In genomic region chr11:94629199-94629883, GRCm38 (mm10) we compare ENCODE assay signal across 7 mouse cellular contexts. TPM values are rescaled to one million over a fixed set of nuclear protein-coding genes. Genes with fewer than 3 reads are reported as not detected.
A peak's percentile ranks its signal among the peaks of the same experiment; 100 is the strongest.
DNase-seq lines count a peak whose midpoint lies in the region; ATAC-seq lines count a peak whose summit lies in the region.

Lrrc59 (plus strand) TSS chr11:94629767.

- peak; percentile 97 for DNase-seq in adrenal gland, postnatal 14 days
- peak; percentile 94 for DNase-seq in embryonic facial prominence, embryonic 11.5 days (ENCODE audit: low spot score)
- DNase-seq in heart, adult 11 months = peak; percentile 99
- DNase-seq in kidney, adult 18-20 months = peak; percentile 95
- DNase-seq in limb, embryonic 11.5 days (ENCODE audit: low spot score) = peak; percentile 99
- peak; percentile 96 for DNase-seq in midbrain, embryonic 14.5 days
- peak; percentile 91 to 95 for DNase-seq in spleen, adult 18-20 months

- H3K4me1 ChIP-seq in embryonic facial prominence, embryonic 11.5 days (ENCODE audit: control insufficient read depth, insufficient read depth, low read length) = no peaks in the 10 kb centered on the region
- peaks cover 7% of the 10 kb centered on the region; the same call in 1 of the 2 replicates for H3K4me1 ChIP-seq in limb, embryonic 11.5 days (ENCODE audit: control insufficient read depth, insufficient read depth, low read length)
- H3K4me1 ChIP-seq in midbrain, embryonic 14.5 days (ENCODE audit: control insufficient read depth, insufficient read depth, low read length) = peaks cover 10% of the 10 kb centered on the region

- no peaks in the 10 kb centered on the region for H3K9me3 ChIP-seq in embryonic facial prominence, embryonic 11.5 days (replicated peaks; ENCODE audit: control insufficient read depth, low read length)
- H3K9me3 ChIP-seq in limb, embryonic 11.5 days (ENCODE audit: control insufficient read depth, low read length) = no peaks in the 10 kb centered on the region
- no peaks in the 10 kb centered on the region for H3K9me3 ChIP-seq in midbrain, embryonic 14.5 days (ENCODE audit: control insufficient read depth, low read length)

- H3K36me3 ChIP-seq in embryonic facial prominence, embryonic 11.5 days (replicated peaks; ENCODE audit: control insufficient read depth, insufficient read depth, low read depth, low read length) = peaks cover 6% of the 10 kb centered on the region
- peaks cover 17% of the 10 kb centered on the region for H3K36me3 ChIP-seq in limb, embryonic 11.5 days (ENCODE audit: control insufficient read depth, insufficient read depth, low read length)
- peaks cover 27% of the 10 kb centered on the region for H3K36me3 ChIP-seq in midbrain, embryonic 14.5 days (ENCODE audit: control insufficient read depth, insufficient read depth, low read length)

- peak; percentile 95 for ATAC-seq in embryonic facial prominence, embryonic 11.5 days (replicated peaks; ENCODE audit: insufficient number of reproducible peaks, low FRiP score, low TSS enrichment, low read depth)
- ATAC-seq in limb, embryonic 11.5 days (ENCODE audit: insufficient number of reproducible peaks, low FRiP score, low TSS enrichment, low read depth) = peak; percentile 95
- ATAC-seq in midbrain, embryonic 14.5 days (ENCODE audit: low FRiP score, low TSS enrichment) = peak; percentile 89

- H3K4me2 ChIP-seq in embryonic facial prominence, embryonic 11.5 days (ENCODE audit: low read depth, low read length) = peak within 1 kb of the TSS; percentile 81
- H3K4me2 ChIP-seq in limb, embryonic 11.5 days (ENCODE audit: low read depth, severe bottlenecking) = peak within 1 kb of the TSS; percentile 91
- peak within 1 kb of the TSS; percentile 95 for H3K4me2 ChIP-seq in midbrain, embryonic 14.5 days (ENCODE audit: low read length)

- 5% methylated on average over 40 of the region's 41 CpGs for WGBS in embryonic facial prominence, embryonic 11.5 days
- 5% methylated on average over 36 of the region's 41 CpGs for WGBS in limb, embryonic 11.5 days
- 6% methylated on average over 41 of the region's 41 CpGs for WGBS in midbrain, embryonic 14.5 days

- H3K27me3 ChIP-seq in embryonic facial prominence, embryonic 11.5 days (ENCODE audit: control insufficient read depth, insufficient read depth, low read length) = no peaks in the 10 kb centered on the region
- no peaks in the 10 kb centered on the region for H3K27me3 ChIP-seq in limb, embryonic 11.5 days (ENCODE audit: control insufficient read depth, insufficient read depth, low read length)
- H3K27me3 ChIP-seq in midbrain, embryonic 14.5 days (ENCODE audit: control insufficient read depth, insufficient read depth, low read length) = no peaks in the 10 kb centered on the region

- H3K4me3 ChIP-seq in embryonic facial prominence, embryonic 11.5 days (ENCODE audit: low read depth, low read length) = peak within 1 kb of the TSS; percentile 94
- H3K4me3 ChIP-seq in limb, embryonic 11.5 days (ENCODE audit: low read depth, low read length) = peak within 1 kb of the TSS; percentile 87
- H3K4me3 ChIP-seq in midbrain, embryonic 14.5 days (replicated peaks; ENCODE audit: low read depth, low read length) = peak within 1 kb of the TSS; percentile 96

- H3K27ac ChIP-seq in embryonic facial prominence, embryonic 11.5 days (replicated peaks; ENCODE audit: low read depth, low read length) = no peak within 1 kb of the TSS; the same call in 1 of the 2 replicates
- 0 out of 2 replicates have a peak within 1 kb of the TSS, but pooled peaks have one; percentile 10 for H3K27ac ChIP-seq in limb, embryonic 11.5 days (replicated peaks; ENCODE audit: low read depth, low read length)
- peak within 1 kb of the TSS; percentile 55; the same call in 1 of the 2 replicates for H3K27ac ChIP-seq in midbrain, embryonic 14.5 days (replicated peaks; ENCODE audit: low read depth, low read length)

- H3K9ac ChIP-seq in embryonic facial prominence, embryonic 11.5 days (replicated peaks; ENCODE audit: low read length) = peak within 1 kb of the TSS; percentile 89
- H3K9ac ChIP-seq in limb, embryonic 11.5 days (ENCODE audit: low read length) = peak within 1 kb of the TSS; percentile 76
- H3K9ac ChIP-seq in midbrain, embryonic 14.5 days (replicated peaks; ENCODE audit: low read length) = peak within 1 kb of the TSS; percentile 84

RNA-seq across cellular contexts. Expression of gene Lrrc59, which starts in this region (rescaled TPM):
- 111 and 121 TPM in 2 replicates for total RNA-seq in adrenal gland, postnatal 14 days (2021)
- 171 and 185 TPM in 2 replicates for polyA plus RNA-seq in embryonic facial prominence, embryonic 11.5 days (2014; fragmentation: Nextera tagmentation; extraction: Ambion mirVana)
- polyA plus RNA-seq in limb, embryonic 11.5 days (2014; fragmentation: Nextera tagmentation; extraction: Ambion mirVana) = 191 and 206 TPM in 2 replicates
- 118 and 138 TPM in 2 replicates for polyA plus RNA-seq in midbrain, embryonic 14.5 days (2014; fragmentation: Nextera tagmentation; extraction: Ambion mirVana)
